Mouse (Mus musculus): Measurements from ENCODE around the gene Gm11757.
"Not testable (repeated sequence)": the region's sequence is repeated elsewhere in the genome, so short reads cannot be mapped to it uniquely, and the experiment has no call there.

DNA sequence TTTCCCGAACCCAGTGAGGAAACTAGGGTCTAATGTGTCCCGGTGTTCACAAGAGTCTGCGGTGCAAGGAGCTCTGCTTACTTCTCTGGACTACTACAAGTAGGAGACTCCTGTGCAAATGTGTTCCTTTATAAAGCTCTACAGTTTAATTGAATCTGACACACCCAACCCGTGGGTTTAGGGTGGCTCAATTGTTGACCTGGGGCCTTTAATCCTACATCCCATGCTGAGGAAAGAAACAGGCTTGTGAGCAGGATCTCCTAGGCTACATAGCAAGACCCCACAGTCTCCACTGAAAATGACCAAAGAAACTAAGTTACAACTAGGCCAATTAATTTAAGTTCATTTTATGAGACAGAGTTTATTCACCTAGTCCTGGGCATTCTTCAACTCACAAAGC lies at the start of gene Gm11757:
- TF ChIP-seq CTCF (IDR thresholded peaks at IDR 0.05; ENCODE audit: control insufficient read depth, insufficient read depth, insufficient replicate concordance, low read depth, low read length); POLR2A (IDR thresholded peaks at IDR 0.05; ENCODE audit: control insufficient read depth, low read depth, low read length): not testable (repeated sequence)

Measured in testis, adult 2 months (tissue).